ENCODE assay signal across 12 mouse cellular contexts in genomic region chr4:47237220-47237619, GRCm38 (mm10). TPM values are rescaled to one million over a fixed set of nuclear protein-coding genes. Genes with fewer than 3 reads are reported as not detected.
DNase-seq lines count a peak whose midpoint lies in the region; ATAC-seq and TF ChIP-seq lines count a peak whose summit lies in the region.
"Had no signal": no experiment of that assay in that cellular context is flagged by ENCODE, and none has a peak within 500 bp of the region (broad histone marks: within the 10 kb centered on the region; RNA-seq: fewer than 3 reads in every experiment).

No protein-coding gene starts in this region.

- no peak overlapping the region for H3K9ac ChIP-seq in kidney, embryonic 14.5 days (ENCODE audit: low read depth, low read length)
- H3K9ac ChIP-seq: embryonic facial prominence, embryonic 13.5 days; heart, embryonic 13.5 days; limb, embryonic 15.5 days had no signal

- H3K9me3 ChIP-seq in kidney, embryonic 14.5 days (ENCODE audit: control insufficient read depth, low read length): no peaks in the 10 kb centered on the region
- H3K9me3 ChIP-seq: embryonic facial prominence, embryonic 13.5 days; heart, embryonic 13.5 days; limb, embryonic 15.5 days had no signal

- TF ChIP-seq POLR2A in kidney, adult 2 months (IDR thresholded peaks at IDR 0.05; ENCODE audit: low read depth, low read length): no peak

- H3K27me3 ChIP-seq in kidney, adult 2 months (replicated peaks; ENCODE audit: control insufficient read depth, insufficient read depth, low read length): no peaks in the 10 kb centered on the region
- no peaks in the 10 kb centered on the region for H3K27me3 ChIP-seq in kidney, embryonic 14.5 days (ENCODE audit: control insufficient read depth, insufficient read depth, low read length)
- H3K27me3 ChIP-seq: embryonic facial prominence, embryonic 13.5 days; limb, embryonic 15.5 days had no signal

- no peaks in the 10 kb centered on the region for H3K4me1 ChIP-seq in kidney, adult 2 months (ENCODE audit: control insufficient read depth, insufficient read depth, low read length)
- H3K4me1 ChIP-seq in kidney, embryonic 14.5 days (ENCODE audit: control insufficient read depth, insufficient read depth, low read length): no peaks in the 10 kb centered on the region; the same call in 1 of the 2 replicates

- no peak overlapping the region for H3K4me3 ChIP-seq in kidney, adult 2 months (ENCODE audit: insufficient read depth, low read depth, low read length)
- no peak overlapping the region for H3K4me3 ChIP-seq in kidney, embryonic 14.5 days (ENCODE audit: low read length)
- H3K4me3 ChIP-seq: embryonic facial prominence, embryonic 13.5 days; heart, embryonic 13.5 days; limb, embryonic 15.5 days had no signal

- no peak for ATAC-seq in kidney, embryonic 14.5 days (ENCODE audit: low FRiP score, low TSS enrichment)

- H3K27ac ChIP-seq in kidney, adult 2 months (ENCODE audit: insufficient read depth, low read depth, low read length): peak overlapping the region; percentile 4; the same call in 1 of the 2 replicates
- no peak overlapping the region for H3K27ac ChIP-seq in kidney, embryonic 14.5 days (ENCODE audit: low read depth, low read length)
- H3K27ac ChIP-seq: embryonic facial prominence, embryonic 13.5 days; heart, embryonic 13.5 days; limb, embryonic 15.5 days; macrophage had no signal

- no peaks in the 10 kb centered on the region for H3K36me3 ChIP-seq in kidney, adult 2 months (ENCODE audit: control insufficient read depth, insufficient read depth, low read length)
- no peaks in the 10 kb centered on the region for H3K36me3 ChIP-seq in kidney, embryonic 14.5 days (ENCODE audit: control insufficient read depth, insufficient read depth, low read length)
- H3K36me3 ChIP-seq: embryonic facial prominence, embryonic 13.5 days; heart, embryonic 13.5 days; limb, embryonic 15.5 days had no signal

- intact Hi-C loops in gastrocnemius, postnatal 36 days (cut with DNase I): no loop called here

- no peak for TF ChIP-seq CTCF in kidney, adult 2 months (conservative IDR thresholded peaks at IDR 0.05; ENCODE audit: insufficient read depth, insufficient read length, low read depth, low read length)

- H3K4me2 ChIP-seq in kidney, embryonic 14.5 days (replicated peaks; ENCODE audit: low read depth, low read length): no peak overlapping the region
- H3K4me2 ChIP-seq: embryonic facial prominence, embryonic 13.5 days; heart, embryonic 13.5 days; limb, embryonic 15.5 days had no signal

- WGBS in kidney, adult 2 months: 49% methylated on average over 15 of the region's 15 CpGs
- 32% methylated on average over 15 of the region's 15 CpGs for WGBS in kidney, embryonic 14.5 days

- peak; percentile 68 for DNase-seq in kidney, adult 2 months
- DNase-seq in embryo, embryonic 11 days: peak; percentile 50
- DNase-seq in gastrocnemius, postnatal 36 days: peak; percentile 72
- DNase-seq in kidney, postnatal 4 days: peak; percentile 69 to 77
- DNase-seq in MN1 (ENCODE audit: low spot score): no peak
- no peak for DNase-seq in natural killer cell, adult 2 months (ENCODE audit: low spot score in 2 of 2)
- DNase-seq in right cerebral cortex, adult 18-20 months: no peak

RNA-seq across cellular contexts. Expression of gene Col15a1, which starts 29.3 kb away (rescaled TPM):
- polyA plus RNA-seq in kidney, adult 2 months (2012; rRNA removed): 50.0 and 59.5 TPM in 2 replicates
- 16.3 and 21.8 TPM in 2 replicates for polyA plus RNA-seq in kidney, embryonic 14.5 days (2014; fragmentation: Nextera tagmentation; extraction: Ambion mirVana)
- total RNA-seq in gastrocnemius, postnatal 36 days (2021): 10 to 100 TPM; 44.6 to 76.0 TPM

Comparison
In these comparisons a context has a peak if more than half of its experiments do, and no peak if none do; other contexts are left out.
1. DNase-seq: peak in kidney, adult 2 months (single experiment), embryo, embryonic 11 days (single experiment), gastrocnemius, postnatal 36 days (2 of 2) and kidney, postnatal 4 days (2 of 2); none in MN1 (single experiment), natural killer cell, adult 2 months (0 of 2) and right cerebral cortex, adult 18-20 months (single experiment).